Mouse (Mus musculus) midbrain, postnatal 0 days (tissue): ENCODE measurements at regions not wholly inside any gene's neighbourhood (a gene's known extent, or its start where the extent isn't known, plus 50 kb on each side); places are given as distances from the start of the nearest gene placed in this dataset.
A peak's percentile ranks its signal among the peaks of the same experiment; 100 is the strongest.

Source experiments
- ATAC-seq: fragments of 200-750 bp; cut with Nextera tagmentation; 2 replicates; pipeline ENCODE4 v1.8.0; 2017; ENCODE audit warnings: moderate number of reproducible peaks, mild to moderate bottlenecking, moderate TSS enrichment, moderate library complexity; ENCODE audit not compliant: low FRiP score
- DNase-seq: peaks from one replicate; pipeline ENCODE4 v3.0.0-alpha.2; 2015; ENCODE audit warnings: low spot score
- H3K27ac ChIP-seq: fragments of 300-500 bp; sonication (generic); 2 replicates; pipeline ENCODE4 v1.5.1; 2014; ENCODE audit warnings: low read depth, mild to moderate bottlenecking, low read length, mixed read lengths
- H3K27me3 ChIP-seq: fragments of 300-500 bp; sonication (generic); 2 replicates; pipeline ENCODE4 v1.6.1; 2014; ENCODE audit warnings: low read length, control low read depth, mixed read lengths; ENCODE audit not compliant: insufficient read depth
- H3K36me3 ChIP-seq: fragments of 300-500 bp; sonication (generic); 2 replicates; pipeline ENCODE4 v1.6.1; 2014; ENCODE audit warnings: low read length, control low read depth, mixed read lengths; ENCODE audit not compliant: insufficient read depth
- H3K4me1 ChIP-seq: fragments of 300-500 bp; sonication (generic); 2 replicates; pipeline ENCODE4 v1.6.1; 2014; ENCODE audit warnings: mild to moderate bottlenecking, control low read depth, antibody characterized with exemption, low read length, mixed read lengths; ENCODE audit not compliant: insufficient read depth
- H3K4me2 ChIP-seq: fragments of 300-500 bp; sonication (generic); 2 replicates; pipeline ENCODE4 v1.6.1; 2014; ENCODE audit warnings: low read depth, mild to moderate bottlenecking, low read length, mixed read lengths; ENCODE audit not compliant: poor library complexity, severe bottlenecking
- H3K4me3 ChIP-seq: fragments of 300-500 bp; sonication (generic); 2 replicates; pipeline ENCODE4 v1.5.1; 2014; ENCODE audit warnings: low read depth, mild to moderate bottlenecking, low read length, moderate library complexity
- H3K9ac ChIP-seq: fragments of 300-500 bp; sonication (generic); replicated peaks from 2 replicates; pipeline ENCODE4 v1.6.1; 2014; ENCODE audit warnings: mild to moderate bottlenecking, low read length, moderate library complexity, mixed read lengths; ENCODE audit not compliant: poor library complexity, severe bottlenecking
- H3K9me3 ChIP-seq: fragments of 300-500 bp; sonication (generic); 2 replicates; pipeline ENCODE4 v1.6.1; 2016; ENCODE audit warnings: low read length, control low read depth
- CTCF ChIP-seq: IDR thresholded peaks from 2 replicates; pipeline ENCODE4 v1.5.1; 2016; ENCODE audit warnings: antibody characterized with exemption, mild to moderate bottlenecking
- WGBS: fragments of 180-500 bp; shearing (Covaris S2); extraction: QIAGEN DNeasy Blood & Tissue Kit; methylation state at CpG from one replicate; pipeline ENCODE4 v1.1.7; 2014; 5-methylcytosine and 5-hydroxymethylcytosine counted together

DNA sequence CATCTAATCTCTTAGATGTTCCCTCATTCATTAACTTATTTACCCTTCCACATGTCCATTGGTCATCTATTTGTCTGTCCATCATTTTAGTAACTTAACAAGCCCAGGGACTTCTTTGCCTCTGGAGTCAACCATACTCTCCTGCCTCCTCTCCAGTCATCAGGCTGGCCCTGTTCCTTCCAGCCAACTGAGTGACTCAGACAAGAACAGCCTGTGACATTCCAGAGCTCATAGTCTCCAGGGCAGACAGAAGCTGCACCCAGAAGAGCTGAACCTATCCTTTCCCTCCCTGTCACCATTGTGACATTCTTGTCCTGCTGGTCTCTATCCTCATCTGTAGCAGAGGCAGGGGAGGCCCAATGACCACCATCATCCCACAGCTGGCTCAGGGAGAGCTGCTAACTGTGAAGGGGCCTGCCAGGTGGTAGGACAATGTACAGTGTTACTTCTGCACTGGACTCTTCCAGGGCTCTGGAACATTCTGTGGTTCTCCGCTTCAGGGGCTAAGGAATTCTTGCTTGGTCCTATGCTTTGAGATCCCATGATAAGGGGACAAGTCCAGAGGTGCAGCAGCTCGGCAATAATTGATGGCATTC lies 100.2 kb downstream of the 1810010D01Rik start:
- Histone ChIP-seq H3K9me3 (no peaks in the 10 kb centered on the region), H3K4me3 (no peak overlapping the region), H3K9ac (no peak overlapping the region), H3K4me1 (no peaks in the 10 kb centered on the region), H3K27me3 (no peaks in the 10 kb centered on the region), H3K36me3 (no peaks in the 10 kb centered on the region), H3K27ac (no peak overlapping the region), H3K4me2 (no peak overlapping the region)
- ATAC-seq: no peak
- 88% methylated on average over 2 of the region's 2 CpGs for WGBS
- no peak for DNase-seq
- no peak for TF ChIP-seq CTCF

DNA sequence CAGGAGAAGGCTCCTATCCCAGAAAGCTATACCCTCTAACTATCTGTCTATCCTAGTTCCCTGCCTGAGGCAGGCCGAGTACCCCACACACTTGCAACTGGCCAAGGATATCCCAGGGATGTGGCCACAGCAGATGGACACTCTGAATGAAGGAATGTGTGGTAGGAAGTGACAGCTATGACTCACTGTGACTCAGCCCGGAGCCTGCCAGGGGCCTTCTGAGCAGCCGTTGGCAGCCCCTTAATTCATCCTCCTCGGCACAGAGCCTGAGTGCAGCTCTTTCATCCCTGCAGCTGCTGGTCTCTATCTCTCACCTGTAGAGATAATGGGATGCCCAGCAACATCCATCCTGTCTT lies 101.4 kb downstream of the 1810010D01Rik start:
- H3K27me3 ChIP-seq: no peaks in the 10 kb centered on the region
- H3K4me1 ChIP-seq: no peaks in the 10 kb centered on the region
- ATAC-seq (no peak), DNase-seq (no peak)
- H3K27ac ChIP-seq: no peak overlapping the region
- H3K9ac ChIP-seq: no peak overlapping the region
- H3K4me2 ChIP-seq: no peak overlapping the region
- no peaks in the 10 kb centered on the region for H3K36me3 ChIP-seq
- no peaks in the 10 kb centered on the region for H3K9me3 ChIP-seq
- 82% methylated on average over 4 of the region's 4 CpGs for WGBS
- no peak overlapping the region for H3K4me3 ChIP-seq
- TF ChIP-seq CTCF: no peak

DNA sequence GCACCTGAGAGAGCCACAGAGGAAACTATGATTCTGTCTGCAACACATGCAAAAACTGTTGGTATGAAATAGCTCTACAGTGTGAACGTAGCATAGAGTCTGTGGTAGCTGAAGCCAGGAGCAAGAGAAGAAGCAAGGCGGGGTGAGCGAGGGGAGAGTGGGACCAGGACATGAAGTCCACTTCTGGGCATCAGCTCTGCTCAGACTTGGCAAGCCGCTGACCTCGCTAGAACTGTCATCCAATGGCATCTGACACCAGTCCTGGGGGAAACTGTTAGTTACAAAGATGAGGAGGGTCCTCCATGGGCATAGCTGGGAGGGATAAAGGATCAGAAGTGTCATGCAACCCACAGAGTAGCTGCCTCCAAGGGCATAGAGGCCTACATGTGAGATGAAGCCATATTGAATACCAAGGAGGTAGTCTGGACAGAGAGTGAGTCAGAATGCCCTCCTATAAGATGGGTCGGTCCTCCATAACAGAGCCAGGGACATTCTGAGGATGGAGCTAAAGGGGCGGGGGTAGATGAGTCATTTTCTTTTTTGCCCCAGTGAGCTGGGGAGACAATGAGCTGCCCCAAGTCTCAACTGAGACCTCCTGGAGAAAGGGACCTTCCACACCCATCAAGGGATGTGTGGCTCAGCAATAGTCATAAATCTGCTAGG lies 102.0 kb downstream of the 1810010D01Rik start:
- Histone ChIP-seq H3K9ac (no peak overlapping the region), H3K4me3 (no peak overlapping the region), H3K4me2 (no peak overlapping the region), H3K27ac (no peak overlapping the region), H3K4me1 (no peaks in the 10 kb centered on the region), H3K9me3 (no peaks in the 10 kb centered on the region), H3K36me3 (no peaks in the 10 kb centered on the region), H3K27me3 (no peaks in the 10 kb centered on the region)
- no peak for ATAC-seq
- 96% methylated on average over 7 of the region's 7 CpGs for WGBS
- TF ChIP-seq CTCF: no peak
- DNase-seq: no peak

DNA sequence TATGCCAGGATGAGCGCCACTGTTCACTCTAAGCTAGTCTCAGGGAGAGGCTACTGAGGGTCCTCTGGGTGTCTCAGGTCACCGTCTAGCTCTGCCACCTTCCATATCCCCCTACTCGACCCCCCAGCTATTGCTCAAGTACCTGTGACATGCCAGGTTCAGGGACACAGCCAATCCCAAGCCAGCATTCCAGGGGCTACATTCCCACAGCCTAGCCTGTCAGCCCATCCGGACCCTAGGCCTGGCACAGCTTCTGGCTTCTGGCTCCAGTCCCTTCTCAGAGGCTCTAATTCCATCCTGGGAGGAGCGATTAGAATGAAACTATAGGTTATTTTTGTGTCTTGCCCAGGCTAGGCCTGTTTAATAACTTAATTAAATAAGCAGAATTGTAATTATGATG lies 105.2 kb downstream of the 1810010D01Rik start:
- Histone ChIP-seq H3K4me3 (no peak overlapping the region), H3K4me1 (no peaks in the 10 kb centered on the region), H3K9me3 (no peaks in the 10 kb centered on the region), H3K27ac (no peak overlapping the region), H3K27me3 (no peaks in the 10 kb centered on the region), H3K9ac (no peak overlapping the region), H3K36me3 (no peaks in the 10 kb centered on the region), H3K4me2 (no peak overlapping the region)
- DNase-seq (no peak), ATAC-seq (no peak)
- no peak for TF ChIP-seq CTCF
- 66% methylated on average over 5 of the region's 5 CpGs for WGBS

DNA sequence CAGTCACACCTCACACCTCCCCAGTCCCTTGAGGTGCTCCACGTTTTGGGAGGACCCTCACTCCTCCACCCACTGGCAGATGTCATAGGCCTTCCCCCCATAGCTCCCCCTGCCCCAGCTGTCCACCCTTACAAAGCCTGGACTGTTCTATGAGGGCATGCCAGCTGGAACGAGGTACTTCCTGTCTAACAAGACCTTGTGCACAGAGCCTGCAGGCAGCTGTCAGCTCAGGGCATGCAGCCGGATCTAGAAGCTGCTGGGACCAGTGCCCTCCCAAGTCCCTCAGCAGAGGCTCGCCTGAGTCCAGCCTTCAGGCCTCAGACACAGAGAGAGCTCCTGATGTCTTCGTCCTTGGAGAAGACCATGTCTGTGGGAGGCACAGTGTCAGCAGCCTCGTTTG lies 105.7 kb downstream of the 1810010D01Rik start:
- ATAC-seq: peak; percentile 78
- Histone ChIP-seq H3K4me1 (no peaks in the 10 kb centered on the region), H3K9ac (no peak overlapping the region), H3K9me3 (no peaks in the 10 kb centered on the region), H3K4me3 (no peak overlapping the region), H3K27me3 (no peaks in the 10 kb centered on the region), H3K27ac (no peak overlapping the region), H3K36me3 (no peaks in the 10 kb centered on the region), H3K4me2 (no peak overlapping the region)
- peak; percentile 91 for DNase-seq
- TF ChIP-seq CTCF: no peak
- WGBS: 59% methylated on average over 6 of the region's 6 CpGs

DNA sequence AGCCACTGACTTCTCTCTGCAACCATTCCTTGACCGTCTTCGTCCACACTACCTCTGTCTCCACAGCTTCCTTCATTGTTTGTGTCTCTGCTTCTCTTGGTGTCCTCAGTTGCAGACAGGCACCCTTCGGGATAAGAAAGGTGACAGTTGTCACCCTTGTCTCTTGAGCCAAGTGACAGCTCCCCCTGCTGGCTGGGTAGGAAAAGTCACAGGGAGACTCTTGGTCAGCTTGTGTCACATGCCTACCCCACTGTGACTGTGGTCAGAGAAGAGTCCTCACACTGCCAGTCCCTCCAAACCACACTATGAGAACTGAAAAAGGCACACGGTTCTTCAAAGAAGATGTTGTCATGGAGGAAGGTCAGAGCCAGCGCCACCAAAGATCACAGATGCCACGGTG lies 109.6 kb downstream of the 1810010D01Rik start:
- Histone ChIP-seq H3K27ac (no peak overlapping the region), H3K36me3 (no peaks in the 10 kb centered on the region), H3K27me3 (no peaks in the 10 kb centered on the region), H3K4me1 (no peaks in the 10 kb centered on the region), H3K4me3 (no peak overlapping the region), H3K9me3 (no peaks in the 10 kb centered on the region), H3K9ac (no peak overlapping the region), H3K4me2 (no peak overlapping the region)
- no peak for ATAC-seq
- peak; percentile 34 for TF ChIP-seq CTCF
- no peak for DNase-seq
- WGBS: 89% methylated on average over 6 of the region's 6 CpGs
